Mouse (Mus musculus): ENCODE results near the gene Cpeb3. TPM values are rescaled to one million over a fixed set of nuclear protein-coding genes. Genes with fewer than 3 reads are reported as not detected.
A peak's percentile ranks its signal among the peaks of the same experiment; 100 is the strongest.
"Not testable (repeated sequence)": the region's sequence is repeated elsewhere in the genome, so short reads cannot be mapped to it uniquely, and the experiment has no call there.

Cpeb3 gene
- polyA plus RNA-seq, 1 experiment from 2014 or later: 10.1 TPM

DNA sequence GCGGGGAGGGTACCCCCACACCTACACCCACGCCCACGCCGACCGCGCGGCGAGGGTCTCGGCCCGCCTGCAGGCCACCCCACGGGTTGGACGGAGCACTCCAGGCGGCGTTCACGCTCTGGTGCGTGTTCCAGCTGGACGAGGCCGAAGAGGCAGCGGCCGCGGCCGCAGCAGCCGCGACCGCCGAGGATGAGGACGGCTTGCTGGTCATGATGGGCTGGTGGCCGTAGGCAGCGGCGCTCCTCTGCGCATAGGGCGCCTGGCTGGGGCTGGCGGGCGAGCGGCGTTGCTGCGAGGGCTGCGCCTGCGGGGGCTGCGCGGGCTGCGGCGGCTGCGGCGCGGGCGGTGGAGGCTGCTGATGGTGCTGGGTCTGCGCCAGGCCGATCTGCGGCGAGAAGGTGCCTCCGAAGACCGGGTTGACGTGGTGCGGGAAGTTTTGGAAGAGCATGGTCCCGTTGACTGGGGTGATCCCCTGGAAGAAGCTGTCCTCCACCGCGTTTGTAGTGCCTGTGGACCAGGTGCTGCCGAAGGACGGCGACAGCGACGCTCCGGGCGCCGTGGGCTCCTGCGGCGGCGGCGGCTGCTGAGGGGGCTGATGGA is 34.2 kb downstream of the Cpeb3 start:
- Histone ChIP-seq H3K4me1 (peaks cover 48% of the 10 kb centered on the region), H3K4me3 (peak overlapping the region; percentile 74), H3K27me3 (peaks cover 9% of the 10 kb centered on the region; the same call in 1 of the 2 replicates), H3K9me3 (no peaks in the 10 kb centered on the region), H3K27ac (replicated peaks) (peak overlapping the region; percentile 94), H3K9ac (replicated peaks) (peak overlapping the region; percentile 74), H3K36me3 (no peaks in the 10 kb centered on the region), H3K4me2 (replicated peaks) (peak overlapping the region; percentile 98)
- peak; percentile 71 for ATAC-seq (replicated peaks)
- under 1% methylated on average over 70 of the region's 70 CpGs for WGBS

DNA sequence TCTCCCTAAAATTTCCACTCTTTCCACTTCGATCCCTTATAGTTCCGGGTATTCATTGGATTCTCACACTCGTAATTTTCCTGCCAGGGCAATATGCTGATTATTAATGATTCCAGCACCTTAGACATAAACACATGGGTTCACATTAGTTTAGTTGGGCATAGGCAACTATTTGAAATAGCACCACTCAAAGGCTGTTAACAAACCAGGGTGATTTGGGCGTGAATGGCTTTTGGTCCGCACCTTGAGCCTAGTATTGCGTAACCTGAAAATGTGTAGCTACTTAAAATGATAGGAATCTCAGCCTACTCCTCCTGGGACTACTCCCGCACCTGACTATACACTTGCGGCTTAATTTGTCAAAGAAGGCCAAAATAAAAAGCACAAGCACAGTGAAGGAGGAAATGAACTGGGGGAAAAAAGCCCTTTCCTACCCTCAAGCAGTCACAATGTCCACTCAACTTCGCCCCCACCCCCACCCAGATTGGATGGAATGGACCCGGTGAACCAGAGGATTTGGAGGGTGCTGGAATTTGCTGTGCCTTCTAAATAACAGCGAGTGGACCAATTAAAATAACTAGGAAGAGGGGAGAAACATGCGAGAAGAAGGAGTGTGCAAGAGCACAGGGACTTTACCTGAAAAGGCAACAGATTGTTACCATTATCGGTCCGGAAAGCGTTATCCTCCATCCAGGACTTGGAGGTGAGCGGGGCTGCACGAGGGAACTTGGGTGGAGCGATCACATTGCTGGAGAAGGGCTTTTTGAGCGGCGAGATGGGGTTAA is 34.9 kb downstream of the Cpeb3 start:
- no peaks in the 10 kb centered on the region for H3K36me3 ChIP-seq
- peak overlapping the region; percentile 74 for H3K9ac ChIP-seq (replicated peaks)
- peak overlapping the region; percentile 98 for H3K4me2 ChIP-seq (replicated peaks)
- H3K27ac ChIP-seq (replicated peaks): peak overlapping the region; percentile 94
- WGBS: 28% methylated on average over 20 of the region's 20 CpGs
- H3K4me3 ChIP-seq: peak overlapping the region; percentile 74
- H3K4me1 ChIP-seq: peaks cover 46% of the 10 kb centered on the region
- no peaks in the 10 kb centered on the region for H3K9me3 ChIP-seq
- peaks cover 9% of the 10 kb centered on the region; the same call in 1 of the 2 replicates for H3K27me3 ChIP-seq
- ATAC-seq (replicated peaks): no peak; the same call in 1 of the 2 replicates

DNA sequence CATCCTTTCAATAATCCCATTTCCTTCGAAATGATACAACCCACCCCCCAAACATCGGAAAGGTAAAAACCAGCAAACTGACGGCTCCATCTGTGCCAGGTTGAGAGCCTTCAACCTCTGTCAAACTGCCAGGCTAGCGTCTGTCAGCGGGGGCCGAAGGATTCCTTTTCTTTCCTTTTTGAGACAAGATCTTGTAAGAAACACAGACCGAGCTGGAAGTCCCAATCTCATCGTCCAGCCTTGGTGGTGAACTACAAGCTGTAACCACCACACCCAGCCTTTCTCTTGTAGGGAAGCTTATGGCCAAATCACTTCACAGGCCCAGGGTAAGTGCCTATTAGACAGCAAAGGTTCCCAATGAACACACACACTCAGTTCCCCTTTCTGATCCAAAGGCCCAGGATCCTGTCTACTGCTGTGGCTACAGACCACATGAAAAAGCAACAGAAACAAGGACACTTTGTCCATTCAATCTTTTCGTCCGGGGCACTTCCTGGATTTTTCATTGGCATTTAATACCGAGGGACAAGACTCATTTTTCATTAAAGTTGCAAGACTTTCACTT is 35.8 kb downstream of the Cpeb3 start:
- ATAC-seq (replicated peaks): no peak
- H3K9ac ChIP-seq (replicated peaks): 0 out of 2 replicates have a peak overlapping the region, but pooled peaks have one; percentile 74
- 76% methylated on average over 11 of the region's 11 CpGs for WGBS
- no peaks in the 10 kb centered on the region for H3K9me3 ChIP-seq
- H3K36me3 ChIP-seq: no peaks in the 10 kb centered on the region
- peaks cover 9% of the 10 kb centered on the region; the same call in 1 of the 2 replicates for H3K27me3 ChIP-seq
- peaks cover 41% of the 10 kb centered on the region for H3K4me1 ChIP-seq
- H3K27ac ChIP-seq (replicated peaks): no peak overlapping the region
- H3K4me2 ChIP-seq (replicated peaks): peak overlapping the region; percentile 98
- H3K4me3 ChIP-seq: peak overlapping the region; percentile 74

- 52% methylated on average over 1 of the region's 1 CpGs for WGBS
- H3K27me3 ChIP-seq: peaks cover 9% of the 10 kb centered on the region; the same call in 1 of the 2 replicates
These were observed 36.3 kb downstream of the Cpeb3 start for GRCm38 (mm10) chr19:37172096-37172495.

DNA sequence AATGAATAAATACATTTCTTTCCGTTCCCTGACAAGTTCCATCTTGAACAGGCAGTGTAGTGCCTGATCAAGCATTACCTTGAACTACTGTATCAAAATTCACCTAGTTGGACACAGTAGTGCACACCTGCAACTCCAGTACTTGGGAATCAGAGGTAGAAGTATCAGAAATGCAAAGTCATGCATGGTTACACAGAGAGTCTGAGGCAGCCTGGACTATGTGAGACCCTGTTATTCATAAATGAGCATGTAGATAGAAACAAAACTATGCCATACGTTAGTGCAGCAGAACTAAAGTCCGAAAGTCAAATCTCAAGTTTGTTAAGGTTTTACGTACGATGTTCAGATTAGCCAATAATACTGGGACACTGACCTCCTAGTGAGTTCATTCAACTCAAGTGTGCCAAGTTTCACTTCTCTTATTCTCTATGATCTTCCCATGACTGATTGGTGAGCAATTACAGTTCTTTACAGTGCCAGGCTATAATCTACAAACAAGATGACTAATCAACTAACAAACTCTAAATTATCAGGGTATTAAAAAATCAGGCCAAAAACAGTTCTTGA is 51.5 kb downstream of the Cpeb3 start:
- WGBS: 89% methylated on average over 5 of the region's 5 CpGs
- no peak overlapping the region for H3K4me2 ChIP-seq (replicated peaks)
- H3K9ac ChIP-seq (replicated peaks): no peak overlapping the region
- H3K4me1 ChIP-seq: no peaks in the 10 kb centered on the region
- no peaks in the 10 kb centered on the region for H3K27me3 ChIP-seq
- no peak overlapping the region for H3K4me3 ChIP-seq
- H3K36me3 ChIP-seq: no peaks in the 10 kb centered on the region
- ATAC-seq (replicated peaks): no peak
- no peaks in the 10 kb centered on the region for H3K9me3 ChIP-seq
- no peak overlapping the region for H3K27ac ChIP-seq (replicated peaks)

More at GRCm38 (mm10) chr19:37172096-37172495, 36.3 kb downstream of the Cpeb3 start:
- Histone ChIP-seq H3K27ac (replicated peaks) (no peak overlapping the region), H3K4me1 (peaks cover 39% of the 10 kb centered on the region), H3K4me3 (peak overlapping the region; percentile 74), H3K36me3 (no peaks in the 10 kb centered on the region), H3K9ac (replicated peaks) (no peak overlapping the region), H3K4me2 (replicated peaks) (peak overlapping the region; percentile 98), H3K9me3 (no peaks in the 10 kb centered on the region)
- ATAC-seq (replicated peaks): no peak

- no peak overlapping the region for H3K4me3 ChIP-seq
- WGBS: 91% methylated on average over 4 of the region's 4 CpGs
- H3K4me2 ChIP-seq (replicated peaks): no peak overlapping the region
- H3K4me1 ChIP-seq: no peaks in the 10 kb centered on the region
- no peaks in the 10 kb centered on the region for H3K36me3 ChIP-seq
- H3K9me3 ChIP-seq: no peaks in the 10 kb centered on the region
- no peak for ATAC-seq (replicated peaks)
- H3K27ac ChIP-seq (replicated peaks): no peak overlapping the region
- H3K27me3 ChIP-seq: no peaks in the 10 kb centered on the region
- H3K9ac ChIP-seq (replicated peaks): no peak overlapping the region
These were observed 52.4 kb downstream of the Cpeb3 start for GRCm38 (mm10) chr19:37156040-37156439.

DNA sequence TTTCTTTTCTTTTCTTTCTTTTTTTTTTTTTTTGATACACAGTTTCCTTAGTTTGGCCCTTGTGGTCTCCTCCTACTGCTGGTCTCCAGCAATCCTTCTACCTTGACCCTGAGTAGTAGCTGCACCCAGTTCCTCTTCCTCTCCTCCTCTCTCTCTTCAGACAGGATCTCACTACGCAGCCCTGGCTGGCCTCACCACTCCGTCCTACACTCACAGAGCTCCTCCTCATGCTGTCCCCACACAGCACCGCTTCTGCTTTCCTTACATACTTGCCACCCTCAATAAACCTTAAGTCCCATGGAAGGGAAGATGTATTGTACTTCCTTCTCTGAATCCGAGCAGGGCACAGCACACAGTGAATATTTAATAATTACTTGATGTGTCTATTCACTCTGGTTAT is 61.3 kb downstream of the Cpeb3 start:
- Histone ChIP-seq H3K4me2 (replicated peaks) (no peak overlapping the region), H3K4me3 (no peak overlapping the region), H3K9ac (replicated peaks) (no peak overlapping the region), H3K27me3 (no peaks in the 10 kb centered on the region), H3K36me3 (no peaks in the 10 kb centered on the region), H3K9me3 (no peaks in the 10 kb centered on the region), H3K4me1 (no peaks in the 10 kb centered on the region), H3K27ac (replicated peaks) (no peak overlapping the region)
- no peak for ATAC-seq (replicated peaks)
- 86% methylated on average over 4 of the region's 4 CpGs for WGBS

- Histone ChIP-seq H3K9ac (replicated peaks) (no peak overlapping the region), H3K9me3 (no peaks in the 10 kb centered on the region), H3K4me3 (no peak overlapping the region), H3K36me3 (no peaks in the 10 kb centered on the region), H3K4me1 (no peaks in the 10 kb centered on the region), H3K4me2 (replicated peaks) (no peak overlapping the region), H3K27ac (replicated peaks) (no peak overlapping the region), H3K27me3 (no peaks in the 10 kb centered on the region)
- ATAC-seq (replicated peaks): no peak
- WGBS: 78% methylated on average over 1 of the region's 1 CpGs
These were observed 62.6 kb downstream of the Cpeb3 start for GRCm38 (mm10) chr19:37145846-37146245.

DNA sequence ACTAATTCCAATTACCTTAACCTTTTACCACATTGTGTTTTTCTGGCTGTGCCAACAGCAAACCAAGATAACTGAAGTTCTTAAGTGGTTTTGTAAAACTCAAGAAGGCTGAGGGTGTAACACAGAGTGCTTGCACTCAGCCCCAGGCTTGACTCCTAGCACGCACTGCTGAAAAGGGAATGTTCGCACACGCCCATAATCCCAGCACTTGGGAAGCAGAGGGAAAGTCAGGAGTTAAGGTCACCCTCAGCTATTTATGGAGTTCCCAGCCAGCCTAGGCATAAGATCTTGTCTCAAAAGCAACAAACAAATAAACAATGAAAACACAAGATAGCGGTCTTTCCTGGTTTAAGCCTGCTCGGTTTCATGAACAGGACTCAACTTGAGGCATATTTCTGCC is 63.0 kb downstream of the Cpeb3 start:
- Histone ChIP-seq H3K4me3 (no peak overlapping the region), H3K4me1 (no peaks in the 10 kb centered on the region), H3K4me2 (replicated peaks) (no peak overlapping the region), H3K27me3 (no peaks in the 10 kb centered on the region), H3K36me3 (no peaks in the 10 kb centered on the region), H3K9me3 (no peaks in the 10 kb centered on the region), H3K27ac (replicated peaks) (no peak overlapping the region), H3K9ac (replicated peaks) (no peak overlapping the region)
- ATAC-seq (replicated peaks): no peak
- WGBS: 91% methylated on average over 5 of the region's 5 CpGs

- WGBS: 76% methylated on average over 4 of the region's 4 CpGs
These were observed 66.8 kb downstream of the Cpeb3 start for GRCm38 (mm10) chr19:37141623-37142022.

DNA sequence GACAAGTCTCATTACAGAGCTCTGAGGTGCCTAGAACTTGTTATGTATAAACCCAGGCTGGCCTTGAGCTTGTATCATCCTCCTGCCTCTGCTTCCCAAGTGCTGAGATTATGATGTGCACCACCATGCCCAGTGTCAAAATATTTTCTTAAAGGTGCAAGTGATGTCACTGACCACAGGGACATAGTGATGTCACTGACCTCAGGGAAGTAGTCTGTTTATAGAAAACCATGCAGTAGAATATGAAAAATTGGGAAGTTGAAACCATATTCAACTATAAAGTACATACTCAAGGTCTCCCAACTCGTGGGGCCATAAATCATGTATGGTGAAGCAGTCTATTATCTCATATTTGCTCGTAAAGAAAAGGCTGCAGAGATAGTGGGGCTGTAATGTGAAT is 71.3 kb downstream of the Cpeb3 start:
- H3K4me2 ChIP-seq (replicated peaks): no peak overlapping the region
- ATAC-seq (replicated peaks): no peak
- H3K27ac ChIP-seq (replicated peaks): no peak overlapping the region
- WGBS: 78% methylated on average over 2 of the region's 2 CpGs
- no peaks in the 10 kb centered on the region for H3K4me1 ChIP-seq
- no peaks in the 10 kb centered on the region for H3K36me3 ChIP-seq
- H3K9me3 ChIP-seq: no peaks in the 10 kb centered on the region
- no peaks in the 10 kb centered on the region for H3K27me3 ChIP-seq
- H3K4me3 ChIP-seq: no peak overlapping the region
- no peak overlapping the region for H3K9ac ChIP-seq (replicated peaks)

More at GRCm38 (mm10) chr19:37141623-37142022, 66.8 kb downstream of the Cpeb3 start:
- Histone ChIP-seq H3K4me3 (no peak overlapping the region), H3K27ac (replicated peaks) (no peak overlapping the region), H3K9me3 (no peaks in the 10 kb centered on the region), H3K27me3 (no peaks in the 10 kb centered on the region), H3K4me1 (no peaks in the 10 kb centered on the region), H3K4me2 (replicated peaks) (no peak overlapping the region), H3K9ac (replicated peaks) (no peak overlapping the region), H3K36me3 (no peaks in the 10 kb centered on the region)
- ATAC-seq (replicated peaks): no peak

DNA sequence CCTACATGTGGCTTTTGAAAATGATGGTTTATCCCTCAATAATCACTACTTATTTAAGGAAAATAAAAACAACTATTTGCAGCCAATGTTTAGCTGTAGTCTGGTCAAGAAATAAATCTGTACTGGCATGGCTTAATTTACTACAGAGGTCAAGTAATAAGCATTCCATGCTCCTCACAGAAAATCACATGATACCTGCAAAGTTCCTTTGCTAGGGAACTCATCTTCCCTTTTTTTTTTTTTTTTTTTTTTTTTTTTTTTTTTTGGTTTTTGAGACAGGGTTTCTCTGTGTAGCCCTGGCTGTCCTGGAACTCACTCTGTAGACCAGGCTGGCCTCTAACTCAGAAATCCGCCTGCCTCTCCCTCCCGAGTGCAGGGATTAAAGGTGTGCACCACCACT is 72.9 kb downstream of the Cpeb3 start:
- H3K4me1 ChIP-seq; H3K9ac ChIP-seq (replicated peaks); H3K9me3 ChIP-seq; H3K27ac ChIP-seq (replicated peaks); H3K36me3 ChIP-seq; H3K27me3 ChIP-seq; H3K4me3 ChIP-seq; H3K4me2 ChIP-seq (replicated peaks); ATAC-seq (replicated peaks): not testable (repeated sequence)
- WGBS: 90% methylated on average over 2 of the region's 2 CpGs

All from forebrain, embryonic 15.5 days (tissue).